Mouse (Mus musculus) ZHBTc4 (cell line): ENCODE data around the gene Camkmt.

Source experiments
- DNase-seq: peaks from one replicate; pipeline ENCODE4 v3.0.0-alpha.2; 2011; ENCODE audit warnings: low read depth, low spot score

Camkmt gene

DNA sequence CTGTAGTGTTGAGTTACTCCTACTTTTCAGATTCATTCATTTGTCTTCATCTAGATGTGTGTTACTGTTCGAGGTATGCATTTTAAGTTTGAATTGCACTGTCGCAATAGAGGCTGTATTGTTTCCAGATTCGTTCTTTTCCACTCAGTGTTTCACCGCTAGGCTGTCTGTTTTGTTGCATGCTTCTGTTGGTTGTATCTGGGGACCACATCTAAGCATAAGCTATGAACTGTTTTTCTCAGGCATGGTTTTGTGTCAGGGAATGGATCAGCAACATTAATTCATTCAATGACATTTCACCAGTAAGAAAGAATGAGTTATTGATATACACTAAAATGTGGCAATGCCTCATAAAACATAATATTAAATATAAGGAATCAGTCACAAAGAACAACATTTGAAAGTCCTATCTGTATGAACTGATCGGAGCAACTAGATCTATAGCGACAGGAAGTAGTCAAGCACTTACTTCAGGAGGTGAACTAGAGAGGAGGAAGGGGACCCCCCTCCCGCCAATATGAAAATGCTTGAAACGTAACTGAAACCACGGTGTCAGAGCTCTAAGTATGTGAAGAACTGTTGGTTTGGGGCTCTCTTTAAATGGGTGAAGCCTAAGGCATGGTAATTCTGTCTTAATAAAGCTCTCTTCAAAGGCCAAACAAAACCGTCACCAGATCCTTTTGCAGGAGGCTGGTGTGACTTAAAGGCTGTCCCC lies 80.3 kb downstream of the Camkmt start:
- DNase-seq: no peak

DNA sequence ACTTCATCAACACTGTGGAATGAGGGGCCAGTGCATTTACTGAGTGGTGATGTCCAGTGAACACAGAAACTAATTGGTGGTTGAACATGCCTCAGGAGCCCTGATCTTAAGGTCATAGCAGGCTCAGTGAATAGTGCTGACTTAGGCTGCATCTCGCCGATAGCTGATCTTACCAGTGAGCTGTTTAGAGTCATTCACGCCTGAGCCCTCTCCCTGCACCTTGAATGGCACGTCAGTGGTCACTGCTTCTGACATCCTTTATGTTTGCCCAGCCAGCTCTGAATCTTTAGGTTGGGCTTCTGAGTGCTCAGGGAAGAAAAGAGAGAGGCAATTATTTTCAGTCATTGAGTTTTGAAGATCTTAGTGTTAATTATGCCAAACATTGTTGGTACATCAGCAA lies 81.6 kb downstream of the Camkmt start:
- no peak for DNase-seq

DNA sequence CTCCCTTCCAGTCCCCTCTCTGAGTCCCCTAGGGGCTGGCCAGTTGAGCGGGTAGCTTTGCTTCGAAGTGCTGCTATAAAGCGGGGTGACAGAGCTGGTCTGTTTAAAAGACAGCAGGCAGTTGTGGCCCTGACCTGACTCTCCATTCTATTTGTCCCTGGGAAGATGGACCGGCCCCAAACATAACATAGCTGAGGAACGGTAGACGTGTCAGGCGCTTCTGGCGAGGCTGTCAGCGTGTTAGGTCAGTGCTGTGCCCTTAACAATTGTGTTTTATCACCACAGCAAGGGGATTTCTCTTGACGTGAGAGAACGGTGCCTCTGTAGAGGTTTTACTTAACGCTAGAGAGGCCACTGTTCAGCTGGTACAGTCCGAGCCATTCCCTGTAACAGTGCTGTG lies 86.9 kb downstream of the Camkmt start:
- DNase-seq: no peak

DNA sequence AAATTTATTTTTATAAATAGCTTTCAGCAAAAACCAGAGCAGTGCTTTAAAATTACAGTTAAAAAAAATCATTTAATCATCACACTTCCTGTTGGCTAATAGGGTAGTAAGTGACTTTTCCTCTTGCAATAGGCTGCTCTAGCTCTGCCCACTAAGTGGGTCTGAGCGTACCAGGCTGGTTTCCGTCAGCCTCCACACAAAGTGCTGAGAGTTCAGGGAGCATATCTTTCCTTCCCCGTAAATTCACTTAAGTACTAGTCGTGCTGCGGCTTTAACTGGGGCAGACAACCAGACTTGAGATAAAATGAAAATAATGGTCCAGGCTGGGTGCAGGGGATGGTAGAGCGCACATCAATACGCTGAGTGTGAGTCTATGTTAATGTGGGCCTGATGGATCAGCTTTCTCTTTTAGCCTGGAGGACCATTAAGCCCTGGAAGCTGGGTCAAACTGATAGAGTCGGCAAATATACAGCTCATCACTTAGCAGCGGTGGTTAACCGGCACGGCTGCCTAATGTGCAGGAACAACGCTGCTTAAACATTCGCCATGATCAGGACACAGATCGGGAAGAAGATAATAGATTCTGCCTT lies 90.2 kb downstream of the Camkmt start:
- no peak for DNase-seq

DNA sequence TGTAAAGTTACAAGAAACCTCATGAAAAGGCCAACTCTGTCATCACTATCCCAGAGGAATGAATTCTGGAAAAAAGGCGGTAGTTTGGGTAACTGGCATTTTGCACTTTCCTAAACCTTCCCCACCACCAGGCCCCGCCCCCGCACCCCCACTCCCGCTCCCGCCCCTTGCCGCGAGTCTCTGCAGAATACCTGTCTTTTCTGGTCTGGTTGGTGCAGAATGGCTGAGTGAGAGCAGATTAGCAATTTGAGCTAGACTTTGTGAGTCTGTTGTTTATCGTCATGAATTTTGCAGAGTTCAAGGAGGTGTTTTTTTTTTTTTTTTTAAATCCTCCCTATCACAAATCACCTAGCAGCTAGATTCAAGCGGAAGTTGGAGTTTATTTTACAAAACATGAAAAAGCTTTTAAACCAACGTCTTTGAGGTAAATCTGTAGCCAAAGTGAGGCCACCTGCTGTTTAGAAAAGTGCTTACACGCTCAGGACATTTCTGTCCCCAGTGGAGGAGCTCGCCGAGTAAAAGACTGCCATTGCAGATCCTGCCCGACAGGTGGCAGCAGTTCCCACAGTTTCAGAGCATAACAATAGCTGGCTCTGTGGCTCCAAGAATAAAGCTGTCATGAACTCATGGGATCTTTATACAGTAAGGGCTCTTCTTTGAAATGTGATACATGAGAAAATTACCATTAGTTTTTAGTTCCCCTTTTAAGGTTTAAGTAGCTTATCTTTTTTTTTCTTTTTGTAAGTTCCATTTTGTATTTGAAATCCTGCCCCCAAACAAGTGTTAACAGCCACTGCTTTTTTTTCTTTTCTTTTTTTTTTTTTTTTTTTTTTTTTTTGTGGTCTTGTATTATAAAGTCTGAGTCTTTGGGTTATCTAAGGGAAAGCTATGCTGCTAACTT lies 99.1 kb downstream of the Camkmt start:
- peak; percentile 87 for DNase-seq

DNA sequence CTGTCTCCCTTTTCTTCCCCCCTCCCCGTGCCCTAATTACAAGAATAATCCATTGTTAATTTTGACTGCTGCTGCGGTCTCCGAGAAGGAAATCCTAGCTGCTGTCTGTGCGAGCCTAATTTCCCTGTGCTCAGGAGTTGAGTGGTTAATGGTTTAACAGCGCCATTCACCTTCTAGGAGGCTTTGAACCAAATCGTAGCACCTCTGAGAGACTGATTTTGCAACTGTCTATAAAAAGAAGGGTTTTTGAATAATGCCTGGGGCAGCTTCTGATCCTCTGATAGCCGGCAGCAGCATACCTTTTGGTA lies 99.7 kb downstream of the Camkmt start:
- DNase-seq: peak; percentile 51

DNA sequence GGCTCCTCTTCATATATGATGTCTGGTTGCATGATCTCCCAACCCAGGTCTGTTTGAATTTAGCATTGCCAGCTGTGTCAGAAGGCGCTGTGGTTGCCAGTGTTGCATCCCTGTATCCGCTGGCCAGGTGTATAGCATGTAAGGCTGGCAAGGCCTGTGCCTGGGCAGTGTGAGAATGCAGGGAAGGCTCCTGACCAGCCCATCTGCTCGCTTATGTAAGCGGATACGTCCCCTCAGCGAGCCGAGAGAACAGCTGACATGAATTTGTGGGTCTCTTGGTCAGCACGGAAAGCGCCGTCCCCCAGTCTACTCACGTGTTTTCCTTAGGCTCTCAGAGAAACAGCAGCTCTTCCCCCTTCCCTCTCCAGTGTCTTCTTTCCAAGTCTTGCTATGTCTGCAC lies 102.9 kb downstream of the Camkmt start:
- no peak for DNase-seq

DNA sequence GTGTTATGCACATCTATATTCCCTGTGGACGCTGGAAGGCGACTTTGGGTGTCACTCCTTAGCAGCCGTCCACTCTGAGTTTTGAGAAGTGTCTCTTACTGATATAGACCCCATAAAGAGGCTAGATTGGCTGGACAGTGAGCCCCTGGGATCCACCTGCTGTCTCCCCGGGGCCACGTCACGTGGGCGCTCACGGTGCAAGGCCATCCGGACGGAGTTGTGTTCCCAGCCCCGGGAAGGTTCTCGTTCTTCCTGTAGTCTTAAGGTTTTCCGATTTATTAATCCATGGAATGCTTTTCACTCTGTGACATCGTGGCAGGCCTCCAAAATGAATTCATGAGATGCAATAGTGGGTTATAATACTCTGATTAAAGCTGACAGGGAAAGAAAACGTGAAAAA lies 108.4 kb downstream of the Camkmt start:
- DNase-seq: no peak

DNA sequence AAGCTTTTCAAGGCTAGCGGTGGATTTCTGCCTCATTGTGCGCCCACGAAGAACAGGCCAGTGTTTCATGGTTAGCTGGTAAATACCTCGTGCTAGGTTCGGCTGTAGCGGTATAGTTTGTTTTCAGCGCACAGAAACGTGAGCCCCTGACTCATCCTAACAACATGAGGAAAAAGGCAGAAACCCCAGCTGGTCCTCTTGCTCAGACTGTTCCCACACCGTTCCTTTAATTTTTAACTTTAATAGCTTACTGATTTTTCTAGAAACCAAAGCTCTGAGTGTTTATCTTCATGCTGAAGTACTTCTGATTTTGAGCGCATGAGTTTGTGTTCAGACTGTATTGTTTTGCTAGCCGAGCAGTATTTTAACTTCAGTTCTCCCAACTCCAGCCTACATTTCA lies 109.0 kb downstream of the Camkmt start:
- no peak for DNase-seq

DNA sequence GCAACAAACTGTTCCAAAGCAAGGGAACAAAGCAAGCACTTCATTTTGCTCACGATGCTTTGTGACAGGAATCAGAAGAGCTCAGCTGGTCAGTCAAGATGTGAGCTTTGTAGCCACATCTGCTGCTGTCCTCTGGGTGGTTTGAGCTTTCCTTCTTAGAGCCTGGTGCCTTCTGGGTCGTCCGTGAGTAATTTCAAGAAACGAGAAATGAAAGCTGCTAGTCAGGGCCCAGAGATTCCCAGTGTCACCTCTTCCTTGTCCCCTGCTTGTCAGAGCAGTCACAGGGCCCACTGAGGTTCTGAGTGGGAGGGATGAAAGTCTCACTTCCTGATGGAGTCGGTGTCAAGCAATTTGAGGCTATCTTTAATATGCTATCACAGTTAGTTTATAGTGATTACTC lies 127.7 kb downstream of the Camkmt start:
- DNase-seq: no peak

DNA sequence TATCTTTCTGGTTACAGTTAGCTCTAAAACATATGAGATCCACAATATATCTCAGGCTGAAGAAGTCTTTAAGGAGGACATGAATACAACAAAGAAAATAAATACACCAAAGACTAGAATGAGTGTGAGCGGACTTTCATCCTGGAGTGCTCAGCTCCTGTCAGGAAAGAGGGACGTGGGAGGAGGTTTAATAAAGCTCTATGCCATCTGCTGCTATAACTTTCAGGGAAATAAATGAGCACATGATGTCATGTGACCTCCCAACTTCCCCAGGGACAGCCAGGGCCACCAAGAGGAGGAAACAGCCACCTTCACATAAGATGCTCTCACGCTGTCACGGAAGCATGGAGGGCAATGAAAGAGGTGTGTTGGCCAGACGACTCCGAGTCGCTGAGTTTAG lies 151.8 kb downstream of the Camkmt start:
- DNase-seq: no peak

DNA sequence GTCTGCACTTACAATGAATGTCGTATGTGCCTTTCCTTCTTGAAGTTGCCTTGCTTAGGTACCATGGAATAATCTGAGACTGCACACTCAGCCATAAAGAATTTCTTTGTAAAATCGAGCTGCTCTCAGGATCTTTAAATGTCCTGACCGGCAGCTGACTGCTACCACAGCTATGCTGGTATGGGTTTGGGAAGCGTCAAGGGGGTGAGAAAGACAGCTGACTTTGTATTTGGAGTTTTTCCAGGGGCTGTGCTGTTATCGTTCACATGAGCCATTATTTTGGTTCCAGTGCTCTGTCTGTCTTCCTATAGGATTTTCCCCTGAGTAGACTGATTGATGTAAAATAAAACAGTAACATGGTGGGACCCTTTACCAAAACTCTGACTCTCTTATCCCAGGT lies 158.6 kb downstream of the Camkmt start:
- DNase-seq: no peak

DNA sequence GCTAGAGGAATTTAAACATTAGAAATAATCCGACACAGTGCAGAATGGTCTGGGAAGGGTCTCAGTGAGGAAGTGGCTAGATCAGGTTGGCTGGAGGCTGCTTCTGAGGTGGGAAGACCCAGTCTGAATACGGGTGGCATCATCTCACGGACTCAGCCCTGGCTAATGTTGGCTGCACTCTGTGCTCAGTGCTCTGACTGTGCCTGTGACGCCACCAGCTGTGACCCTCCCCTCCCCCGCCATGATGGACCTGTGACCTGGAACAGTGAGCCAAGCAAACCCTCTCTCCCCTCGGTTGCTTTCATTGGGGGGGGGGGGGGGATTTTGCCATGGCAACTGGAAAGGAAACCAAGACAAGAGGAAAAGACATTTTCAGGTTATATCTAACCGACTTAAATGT lies 159.4 kb downstream of the Camkmt start:
- DNase-seq: no peak

DNA sequence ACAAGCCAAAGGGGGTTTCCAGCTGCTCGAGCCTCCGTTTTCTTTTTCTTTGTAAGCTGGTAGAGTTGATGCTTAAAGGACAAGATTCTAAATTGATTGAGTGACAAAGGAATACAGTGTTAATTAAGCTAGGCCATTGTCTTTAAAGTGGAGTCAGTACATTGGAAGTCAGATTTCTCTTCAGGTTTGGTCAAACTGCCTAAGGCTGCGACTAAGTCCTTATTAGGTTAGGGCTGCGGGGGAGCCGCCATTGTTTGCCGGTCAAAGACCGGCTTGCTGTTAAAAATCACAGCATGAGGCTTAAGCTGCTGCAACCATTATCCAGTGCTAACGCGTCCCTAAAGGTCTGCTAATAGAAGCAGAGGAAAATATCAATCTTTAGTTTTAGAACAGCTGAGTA lies 166.6 kb downstream of the Camkmt start:
- peak; percentile 78 for DNase-seq

DNA sequence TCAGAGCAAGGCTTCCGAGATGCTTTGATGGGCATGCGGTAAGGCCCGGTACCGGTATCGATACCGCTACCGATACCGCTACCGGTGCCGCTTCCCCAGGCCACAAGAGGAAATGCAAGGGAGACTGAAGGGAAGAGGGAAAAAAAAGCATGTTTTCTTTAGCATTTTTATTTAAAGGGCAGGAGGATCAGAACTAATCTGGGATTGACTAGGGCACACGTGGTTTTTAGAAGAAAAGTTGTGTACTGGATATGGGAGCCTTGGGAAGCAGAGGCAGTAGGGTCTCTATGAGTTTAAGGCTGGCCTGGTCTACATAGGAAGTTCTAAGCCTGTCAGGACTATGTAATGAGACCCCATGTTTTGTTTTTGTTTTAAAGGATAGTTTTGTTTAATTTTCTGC lies 167.0 kb downstream of the Camkmt start:
- DNase-seq: no peak

DNA sequence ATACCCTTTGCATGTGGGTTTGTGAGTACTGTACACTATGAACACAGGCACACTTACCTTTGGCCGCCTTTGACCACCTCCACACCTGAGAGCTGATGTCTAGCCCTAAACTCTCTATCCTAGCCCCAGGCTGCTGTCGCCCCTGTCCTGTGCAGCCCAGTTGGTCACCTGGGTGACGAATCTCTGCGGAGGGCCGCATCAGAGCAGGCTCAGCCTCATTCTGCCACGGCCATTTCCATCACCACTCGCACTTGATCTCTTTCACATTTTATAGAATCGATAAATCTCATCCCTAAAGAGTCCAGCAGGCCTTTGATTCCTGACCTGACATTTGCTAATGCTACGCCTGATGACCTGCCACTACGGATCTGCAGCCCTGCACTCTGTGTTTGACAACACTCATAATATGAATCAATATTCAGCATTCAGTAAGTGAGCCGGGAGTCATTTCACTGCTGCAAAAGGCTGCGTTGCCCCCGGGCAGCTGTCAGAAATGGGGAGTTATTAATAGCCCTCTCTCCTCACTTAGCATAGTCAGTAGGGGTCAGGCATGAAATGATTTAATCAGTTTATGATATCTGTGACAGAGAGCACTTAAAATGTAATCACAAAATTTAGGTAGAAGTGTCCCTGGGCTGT lies 168.5 kb downstream of the Camkmt start:
- DNase-seq: no peak

DNA sequence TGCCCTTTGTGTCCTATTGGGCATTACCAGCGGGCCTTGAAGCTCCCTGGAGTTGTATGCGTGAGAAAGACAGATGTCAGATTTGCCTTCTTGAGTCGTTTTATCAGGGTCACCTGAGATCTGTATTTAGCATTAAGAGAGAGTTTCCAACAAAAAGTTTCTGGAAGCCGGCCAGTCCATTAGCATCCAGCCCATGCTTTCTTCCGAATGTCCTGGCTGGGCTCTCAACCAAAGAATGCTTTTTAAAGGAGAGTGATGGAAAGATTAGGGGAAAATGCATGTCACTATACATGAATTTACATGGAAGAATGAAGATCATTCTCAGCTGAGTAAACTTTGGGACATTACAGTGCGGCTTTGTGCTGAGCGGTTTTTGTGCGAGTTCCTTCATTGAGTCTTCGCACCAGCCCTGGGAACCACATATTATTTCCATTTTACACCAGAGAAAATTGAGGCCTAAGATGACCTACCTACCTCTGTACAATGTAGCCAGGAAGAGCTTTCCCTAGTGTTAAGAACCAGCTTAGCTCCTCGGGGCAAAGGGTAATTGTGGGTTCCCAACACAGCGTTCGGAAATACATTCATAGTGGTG lies 176.6 kb downstream of the Camkmt start:
- no peak for DNase-seq

DNA sequence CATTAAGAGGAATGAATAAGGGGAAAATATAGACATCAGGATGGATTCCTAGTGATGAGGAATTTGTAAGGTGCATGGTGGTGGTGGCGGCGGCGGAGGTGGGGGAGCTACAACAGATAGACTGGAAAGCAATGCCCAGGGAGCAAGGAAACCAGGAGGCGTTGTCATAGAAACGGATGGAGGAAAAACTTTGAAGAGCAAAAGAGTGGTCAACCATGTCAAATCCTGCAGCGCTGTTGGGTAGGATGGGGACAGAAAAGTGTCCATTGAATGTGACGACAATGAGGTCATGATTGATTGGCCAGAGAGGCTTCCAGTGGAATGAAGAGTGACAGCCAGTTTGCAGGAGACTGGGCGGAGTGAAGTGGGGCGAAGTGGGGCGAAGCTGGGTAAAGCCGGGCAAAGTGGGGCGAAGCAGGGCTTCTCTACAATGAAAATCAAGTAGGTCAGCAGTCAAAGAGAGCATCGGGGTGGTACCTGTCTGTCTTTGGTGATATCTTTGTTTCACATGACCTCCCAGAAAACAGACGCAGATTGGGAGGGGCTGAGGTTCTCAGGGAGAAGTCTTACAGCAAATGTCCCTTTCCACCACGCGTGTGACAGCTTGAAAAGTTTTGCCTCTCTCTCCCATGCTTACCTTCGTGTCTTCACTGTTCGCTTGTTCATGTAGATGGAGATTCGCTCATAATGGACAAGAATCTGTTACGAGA lies 181.3 kb downstream of the Camkmt start:
- no peak for DNase-seq

DNA sequence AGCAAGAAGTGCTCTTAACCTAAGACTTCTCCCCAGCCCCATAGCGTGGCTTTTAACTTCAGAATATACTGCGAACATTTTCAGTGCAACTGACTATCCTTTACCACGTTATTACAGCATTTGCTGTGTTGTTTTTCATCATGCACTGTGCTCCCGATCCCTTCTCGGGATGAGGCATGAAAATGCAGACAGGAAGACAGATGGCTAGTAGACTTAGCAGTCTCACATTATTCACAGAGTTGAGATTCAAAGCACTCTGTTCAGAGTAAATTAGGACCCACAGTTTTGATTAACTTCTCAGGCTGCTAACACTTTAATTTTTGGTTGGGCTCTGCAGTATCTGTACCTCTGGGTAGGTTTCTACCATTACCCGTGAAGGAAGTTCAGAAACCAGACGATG lies 189.4 kb downstream of the Camkmt start:
- DNase-seq: no peak

DNA sequence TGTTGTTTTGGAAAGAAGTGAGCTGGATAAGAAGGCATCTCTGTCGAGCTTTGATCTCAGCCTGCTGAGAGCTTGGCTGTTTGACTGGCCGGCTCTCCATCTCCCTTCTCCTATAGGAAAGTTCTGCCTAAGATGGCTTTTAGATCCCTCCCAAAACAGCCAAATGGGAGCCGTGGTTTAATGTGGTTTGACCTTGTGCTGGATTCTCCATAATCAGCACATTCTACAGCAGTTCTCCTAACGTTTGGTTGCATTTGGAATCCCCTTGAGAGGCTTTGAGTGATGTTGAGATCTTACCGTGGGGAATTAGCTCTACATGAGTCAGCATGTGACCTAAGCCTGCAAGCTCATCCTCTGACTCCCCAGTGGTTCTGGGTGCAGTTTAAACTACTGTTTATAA lies 192.1 kb downstream of the Camkmt start:
- DNase-seq: no peak

DNA sequence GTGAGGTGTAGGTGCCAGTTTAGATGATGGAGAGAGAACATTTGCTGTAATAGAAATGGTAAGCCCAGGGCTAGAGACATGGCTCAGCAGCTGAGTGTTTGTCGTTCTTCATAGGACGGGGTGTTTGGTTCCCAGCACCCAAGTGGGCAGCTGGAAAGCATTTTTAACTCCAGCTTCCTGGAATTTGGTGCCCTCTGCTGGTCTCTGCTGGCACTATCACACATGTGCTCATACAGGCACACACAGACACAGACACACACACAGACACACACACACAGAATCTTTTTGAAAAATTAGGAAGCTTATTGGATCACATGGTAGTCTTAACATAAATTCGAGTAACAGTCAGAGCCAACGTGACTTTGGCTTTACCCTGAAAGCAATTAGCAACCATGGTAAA lies 200.8 kb downstream of the Camkmt start:
- peak; percentile 41 for DNase-seq
